Mouse (Mus musculus) heart, embryonic 14.5 days (tissue): ENCODE measurements around the gene Mrpl4. TPM values are rescaled to one million over a fixed set of nuclear protein-coding genes. Genes with fewer than 3 reads are reported as not detected.
"Not testable (repeated sequence)": the region's sequence is repeated elsewhere in the genome, so short reads cannot be mapped to it uniquely, and the experiment has no call there.

ENCODE experiments used
- ATAC-seq: fragments of 200-750 bp; cut with Nextera tagmentation; 2 replicates; pipeline ENCODE4 v1.8.0; 2017; ENCODE audit warnings: low read depth, moderate TSS enrichment; ENCODE audit not compliant: insufficient number of reproducible peaks, insufficient read depth, low FRiP score
- H3K27ac ChIP-seq, 2 experiments: fragments of 200-500 bp in 1 of 2; fragments of 300-500 bp in 1 of 2; sonication (generic) in 1 of 2; replicated peaks in 1 of 2; 2 replicates each; pipeline ENCODE4 v1.5.1; 2012 to 2014; ENCODE audit warnings: low read depth in 2 of 2, low read length in 2 of 2, control low read depth in 1 of 2, mild to moderate bottlenecking in 1 of 2, mixed read lengths in 1 of 2; ENCODE audit not compliant: control insufficient read depth in 1 of 2, insufficient read depth in 1 of 2
- H3K27me3 ChIP-seq: fragments of 300-500 bp; sonication (generic); 2 replicates; pipeline ENCODE4 v1.6.1; 2014; ENCODE audit warnings: mild to moderate bottlenecking, low read length, control low read depth; ENCODE audit not compliant: control insufficient read depth, insufficient read depth
- H3K36me3 ChIP-seq: fragments of 300-500 bp; sonication (generic); 2 replicates; pipeline ENCODE4 v1.6.1; 2014; ENCODE audit warnings: mild to moderate bottlenecking, control low read depth, low read length, mixed read lengths; ENCODE audit not compliant: control insufficient read depth, insufficient read depth
- H3K4me1 ChIP-seq, 2 experiments: fragments of 200-500 bp in 1 of 2; fragments of 300-500 bp in 1 of 2; sonication (generic) in 1 of 2; 2 replicates each; pipeline ENCODE4 v1.6.1; 2012 to 2014; ENCODE audit warnings: low read length in 2 of 2, control low read depth in 1 of 2, mixed read lengths in 1 of 2; ENCODE audit not compliant: control insufficient read depth in 2 of 2, insufficient read depth in 2 of 2
- H3K4me2 ChIP-seq: fragments of 300-500 bp; sonication (generic); 2 replicates; pipeline ENCODE4 v1.6.1; 2014; ENCODE audit warnings: mild to moderate bottlenecking, low read length
- H3K4me3 ChIP-seq, 2 experiments: fragments of 200-500 bp in 1 of 2; fragments of 300-500 bp in 1 of 2; sonication (generic) in 1 of 2; 2 replicates each; pipeline ENCODE4 v1.5.1; 2012 to 2014; ENCODE audit warnings: low read length in 2 of 2, mild to moderate bottlenecking in 2 of 2, control low read depth in 1 of 2, low read depth in 1 of 2, moderate library complexity in 1 of 2; ENCODE audit not compliant: control insufficient read depth in 1 of 2, insufficient read depth in 1 of 2
- H3K9ac ChIP-seq: fragments of 300-500 bp; sonication (generic); 2 replicates; pipeline ENCODE4 v1.6.1; 2014; ENCODE audit warnings: mild to moderate bottlenecking, low read length
- H3K9me3 ChIP-seq: fragments of 300-500 bp; sonication (generic); 2 replicates; pipeline ENCODE4 v1.6.1; 2016; ENCODE audit warnings: low read length, control low read depth; ENCODE audit not compliant: control insufficient read depth
- WGBS: fragments of 180-500 bp; shearing (Covaris S2); extraction: QIAGEN DNeasy Blood & Tissue Kit; methylation state at CpG from one replicate; pipeline ENCODE4 v1.1.7; 2014; 5-methylcytosine and 5-hydroxymethylcytosine counted together
- polyA plus RNA-seq: library from polyadenylated mRNA; unstranded; fragments of >200 nt; fragmentation: Nextera tagmentation; extraction: Ambion mirVana; gene quantifications from 2 replicates; pipeline ENCODE4 v1.2.1, GENCODE M21; 2014

Mrpl4 gene
- polyA plus RNA-seq, 1 experiment from 2014 or later, result 160 TPM

DNA sequence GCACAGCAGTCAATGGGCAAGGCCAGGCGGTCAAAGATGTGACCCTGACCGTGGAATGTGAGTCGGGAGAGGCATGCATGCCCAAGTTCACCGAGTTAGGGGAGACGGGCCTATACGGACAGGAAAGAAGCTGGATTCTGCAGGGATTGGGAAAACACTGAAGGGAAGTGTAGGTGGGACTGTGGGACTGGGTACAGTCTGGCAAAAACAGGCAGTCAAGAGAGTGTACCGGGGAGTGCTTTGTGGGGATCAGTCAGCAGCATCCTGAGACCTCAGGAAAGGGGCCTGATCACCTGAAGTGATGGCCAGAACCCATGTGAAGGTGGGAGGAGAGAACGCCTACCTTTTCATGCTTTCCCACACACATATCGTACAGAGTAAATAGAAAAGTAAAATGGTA lies 33.0 kb downstream of the Mrpl4 start:
- Histone ChIP-seq H3K4me2 (no peak overlapping the region), H3K4me3 (no peak overlapping the region), H3K9ac (no peak overlapping the region), H3K27me3 (peaks cover 75% of the 10 kb centered on the region), H3K4me1 (peaks cover 28 to 43% of the 10 kb centered on the region in 2 experiments), H3K27ac (no peak overlapping the region), H3K9me3 (peaks cover 3% of the 10 kb centered on the region; the same call in 1 of the 2 replicates), H3K36me3 (no peaks in the 10 kb centered on the region)
- ATAC-seq, result no peak
- 32% methylated on average over 9 of the region's 9 CpGs for WGBS

DNA sequence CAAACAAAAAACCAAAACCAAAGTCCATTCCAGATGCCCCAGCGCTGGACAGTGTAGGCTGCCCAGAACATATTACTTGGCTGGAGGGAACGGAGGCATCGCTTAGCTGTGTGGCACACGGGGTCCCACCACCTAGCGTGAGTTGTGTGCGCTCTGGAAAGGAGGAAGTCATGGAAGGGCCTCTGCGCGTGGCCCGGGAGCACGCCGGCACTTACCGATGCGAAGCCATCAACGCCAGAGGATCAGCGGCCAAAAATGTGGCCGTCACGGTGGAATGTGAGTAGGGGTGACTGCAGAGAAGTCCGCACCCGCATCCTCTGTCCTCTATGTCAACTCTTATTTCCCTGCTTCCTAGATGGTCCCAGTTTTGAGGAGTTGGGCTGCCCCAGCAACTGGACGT lies 33.6 kb downstream of the Mrpl4 start:
- 6% methylated on average over 20 of the region's 20 CpGs for WGBS
- peaks cover 75% of the 10 kb centered on the region for H3K27me3 ChIP-seq
- peak overlapping the region in 1 of 2 experiments; percentile 36; a peak in 1 of 4 replicates for H3K4me3 ChIP-seq

DNA sequence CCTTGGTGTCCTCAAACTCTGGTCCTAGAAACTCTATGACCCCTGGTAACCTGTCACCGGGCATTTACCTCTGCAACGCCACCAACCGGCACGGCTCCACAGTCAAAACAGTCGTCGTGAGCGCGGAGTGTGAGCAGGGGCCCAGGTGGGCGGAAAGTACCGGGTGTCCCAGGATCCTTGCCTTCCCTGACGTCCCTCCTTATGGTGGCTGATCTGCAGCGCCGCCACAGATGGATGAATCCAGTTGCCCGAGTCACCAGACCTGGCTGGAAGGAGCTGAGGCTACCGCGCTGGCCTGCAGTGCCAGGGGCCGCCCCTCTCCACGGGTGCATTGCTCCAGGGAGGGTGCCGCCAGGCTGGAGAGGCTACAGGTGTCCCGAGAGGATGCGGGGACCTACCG lies 34.1 kb downstream of the Mrpl4 start:
- 3% methylated on average over 22 of the region's 22 CpGs for WGBS
- Histone ChIP-seq H3K4me3 (peak overlapping the region in 1 of 2 experiments; percentile 36; a peak in 2 of 4 replicates), H3K4me1 (peaks cover 25 to 40% of the 10 kb centered on the region in 2 experiments), H3K9me3 (peaks cover 3% of the 10 kb centered on the region; the same call in 1 of the 2 replicates), H3K36me3 (no peaks in the 10 kb centered on the region), H3K9ac (0 out of 2 replicates have a peak overlapping the region, but pooled peaks have one; percentile 19), H3K27me3 (peaks cover 73% of the 10 kb centered on the region), H3K27ac (no peak overlapping the region), H3K4me2 (peak overlapping the region; percentile 71)
- no peak for ATAC-seq

More for the DNA sequence above, 33.6 kb downstream of the Mrpl4 start:
- Histone ChIP-seq H3K36me3 (no peaks in the 10 kb centered on the region), H3K4me1 (peaks cover 26 to 42% of the 10 kb centered on the region in 2 experiments), H3K27ac (no peak overlapping the region), H3K4me2 (peak overlapping the region; percentile 71; the same call in 1 of the 2 replicates), H3K9ac (no peak overlapping the region), H3K9me3 (peaks cover 3% of the 10 kb centered on the region; the same call in 1 of the 2 replicates)
- no peak for ATAC-seq

DNA sequence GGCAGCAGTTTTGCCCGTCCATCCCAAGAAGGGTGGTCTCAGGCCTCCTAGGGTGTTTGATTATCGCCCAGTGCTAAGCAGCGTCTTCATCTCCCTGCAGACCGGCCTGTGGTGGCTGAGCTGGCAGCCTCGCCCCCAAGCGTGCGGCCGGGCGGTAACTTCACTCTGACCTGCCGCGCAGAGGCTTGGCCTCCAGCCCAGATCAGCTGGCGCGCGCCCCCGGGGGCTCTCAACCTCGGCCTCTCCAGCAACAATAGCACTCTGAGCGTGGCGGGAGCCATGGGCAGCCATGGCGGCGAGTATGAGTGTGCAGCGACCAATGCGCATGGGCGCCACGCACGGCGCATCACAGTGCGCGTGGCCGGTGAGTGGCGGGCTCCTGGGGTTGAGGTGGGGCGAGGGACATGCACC lies 34.9 kb downstream of the Mrpl4 start:
- H3K27me3 ChIP-seq, result peaks cover 64% of the 10 kb centered on the region
- ATAC-seq, result peak; percentile 61
- peaks cover 24 to 32% of the 10 kb centered on the region in 2 experiments for H3K4me1 ChIP-seq
- peak overlapping the region; percentile 36 to 42 for H3K4me3 ChIP-seq
- H3K9me3 ChIP-seq, result peaks cover 3% of the 10 kb centered on the region; the same call in 1 of the 2 replicates
- peak overlapping the region in 1 of 2 experiments; percentile 47; a peak in 1 of 4 replicates for H3K27ac ChIP-seq
- WGBS, result 3% methylated on average over 31 of the region's 31 CpGs
- H3K36me3 ChIP-seq, result no peaks in the 10 kb centered on the region
- peak overlapping the region; percentile 71 for H3K4me2 ChIP-seq
- H3K9ac ChIP-seq, result peak overlapping the region; percentile 16; the same call in 1 of the 2 replicates

DNA sequence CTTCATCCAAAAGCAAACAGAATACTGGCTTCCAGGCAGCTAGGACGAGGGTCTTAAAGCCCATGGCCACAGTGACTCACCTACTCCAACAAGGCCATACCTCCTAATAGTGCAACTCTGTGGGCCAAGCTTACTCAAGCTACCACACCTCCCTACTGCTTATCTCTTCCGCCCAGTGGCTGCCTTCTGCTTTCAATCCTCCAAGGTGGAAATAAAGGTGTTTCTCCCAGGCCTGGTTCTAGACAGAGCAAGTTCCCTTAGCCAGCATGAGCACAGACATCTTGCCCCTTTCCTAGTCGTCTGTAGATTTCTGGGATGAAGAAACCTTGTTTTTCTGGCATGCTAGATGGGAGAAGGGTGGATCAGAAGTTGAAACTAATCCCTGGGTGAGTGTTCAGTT lies 37.2 kb downstream of the Mrpl4 start:
- H3K27me3 ChIP-seq, result peaks cover 42% of the 10 kb centered on the region
- no peaks in the 10 kb centered on the region for H3K36me3 ChIP-seq
- H3K4me3 ChIP-seq, result no peak overlapping the region
- H3K4me2 ChIP-seq, result no peak overlapping the region
- H3K9ac ChIP-seq, result no peak overlapping the region
- H3K27ac ChIP-seq, result no peak overlapping the region
- peaks cover 16 to 21% of the 10 kb centered on the region in 2 experiments for H3K4me1 ChIP-seq
- no peak for ATAC-seq
- WGBS, result 73% methylated on average over 3 of the region's 3 CpGs
- peaks cover 3% of the 10 kb centered on the region; the same call in 1 of the 2 replicates for H3K9me3 ChIP-seq

DNA sequence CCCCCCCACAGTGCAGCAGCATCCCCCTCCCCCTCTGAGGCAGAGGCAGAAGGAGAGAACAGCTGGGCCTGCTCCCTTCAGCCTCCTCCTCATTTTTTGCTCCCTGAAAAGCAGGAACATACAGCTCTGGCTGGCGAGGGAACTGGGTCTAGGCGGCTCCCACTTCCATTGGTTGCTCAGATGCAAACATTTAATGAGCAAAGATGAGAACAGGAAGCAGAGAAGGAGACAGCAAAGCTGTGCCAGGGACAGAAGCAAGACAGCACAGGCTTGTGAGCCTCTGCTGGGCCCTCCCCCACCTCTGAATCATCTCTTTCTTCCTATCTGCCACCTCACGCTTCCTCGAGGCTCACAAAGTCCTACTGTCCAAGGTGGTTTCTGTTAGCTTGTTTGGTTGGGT lies 38.8 kb downstream of the Mrpl4 start:
- Histone ChIP-seq H3K9me3 (peaks cover 3% of the 10 kb centered on the region; the same call in 1 of the 2 replicates), H3K4me1 (peaks cover 13 to 17% of the 10 kb centered on the region in 2 experiments), H3K4me3 (no peak overlapping the region), H3K27me3 (peaks cover 27% of the 10 kb centered on the region), H3K36me3 (no peaks in the 10 kb centered on the region), H3K27ac (no peak overlapping the region), H3K4me2 (no peak overlapping the region), H3K9ac (no peak overlapping the region)
- WGBS, result 48% methylated on average over 4 of the region's 4 CpGs
- ATAC-seq, result no peak

DNA sequence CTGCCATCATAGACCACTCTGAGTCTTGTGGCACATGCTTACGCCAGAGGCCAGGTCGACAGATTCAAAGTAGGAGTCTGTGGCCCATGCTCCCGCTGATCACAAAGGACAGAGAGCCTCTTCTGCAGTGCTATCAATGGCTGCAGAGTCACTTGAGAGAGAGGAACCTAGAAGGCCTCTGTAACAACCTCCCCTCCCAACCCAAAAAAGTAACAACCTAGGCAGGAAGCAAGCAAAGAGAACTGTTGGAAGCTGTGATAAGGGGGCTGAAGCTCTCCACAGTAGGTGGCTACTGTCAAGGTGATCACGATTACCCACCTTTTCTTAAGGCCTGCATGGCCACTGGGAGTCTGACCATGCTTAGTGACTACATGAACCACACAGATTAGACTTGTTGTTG lies 41.0 kb downstream of the Mrpl4 start:
- no peak overlapping the region for H3K27ac ChIP-seq
- no peaks in the 10 kb centered on the region for H3K4me1 ChIP-seq
- 63% methylated on average over 4 of the region's 4 CpGs for WGBS
- no peak overlapping the region for H3K4me3 ChIP-seq
- ATAC-seq, result no peak
- H3K36me3 ChIP-seq, result no peaks in the 10 kb centered on the region
- peaks cover 3% of the 10 kb centered on the region; the same call in 1 of the 2 replicates for H3K9me3 ChIP-seq
- no peak overlapping the region for H3K4me2 ChIP-seq
- H3K27me3 ChIP-seq, result peaks cover 5% of the 10 kb centered on the region; the same call in 1 of the 2 replicates
- H3K9ac ChIP-seq, result no peak overlapping the region

DNA sequence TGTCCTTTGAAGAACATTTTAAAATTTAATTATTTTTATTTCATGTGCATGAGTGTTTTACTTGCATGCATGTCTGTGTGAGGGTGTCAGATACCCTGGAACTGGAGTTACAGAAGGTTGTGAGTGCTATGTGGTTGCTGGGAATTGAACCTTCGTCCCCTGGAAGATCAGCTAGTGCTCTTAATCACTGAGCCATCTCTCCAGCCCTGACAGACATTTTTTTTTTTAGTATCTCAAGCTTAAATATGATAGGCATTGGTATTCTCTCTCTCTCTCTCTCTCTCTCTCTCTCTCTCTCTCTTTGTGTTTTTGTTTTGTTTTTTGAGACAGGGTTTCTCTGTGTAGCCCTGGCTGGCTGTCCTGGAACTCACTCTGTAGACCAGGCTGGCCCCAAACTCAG lies 42.2 kb downstream of the Mrpl4 start:
- ATAC-seq, H3K4me1 ChIP-seq, H3K27me3 ChIP-seq, H3K4me3 ChIP-seq, H3K9me3 ChIP-seq, H3K9ac ChIP-seq, H3K36me3 ChIP-seq, H3K27ac ChIP-seq, H3K4me2 ChIP-seq: not testable (repeated sequence)
- WGBS, result 62% methylated on average over 1 of the region's 1 CpGs
